Mouse (Mus musculus): Measurements from ENCODE around the gene Ms4a6d. TPM values are rescaled to one million over a fixed set of nuclear protein-coding genes. Genes with fewer than 3 reads are reported as not detected.

The Ms4a6d gene
- polyA plus RNA-seq (2012; rRNA removed): 3.8 and 5.7 TPM in 2 replicates

GRCm38 (mm10) chr19:11604603-11605002 is at the start of gene Ms4a6d:
Gene Ms4a6d, minus strand, starts transcription at chr19:11604849.
- DNase-seq (ENCODE audit: low read depth, low spot score): no peak
- 88% methylated on average over 2 of the region's 2 CpGs for WGBS

- 78% methylated on average over 4 of the region's 4 CpGs for WGBS
- no peak for DNase-seq (ENCODE audit: low read depth, low spot score)
Observed at GRCm38 (mm10) chr19:11649564-11649963, 44.9 kb upstream of the Ms4a6d start.

- 73% methylated on average over 3 of the region's 3 CpGs for WGBS
Observed at GRCm38 (mm10) chr19:11646166-11646565, 41.5 kb upstream of the Ms4a6d start.

GRCm38 (mm10) chr19:11640732-11641131 is 36.1 kb upstream of the Ms4a6d start, which contains the start of gene Ms4a3:
Gene Ms4a3, minus strand, starts transcription at chr19:11640851.
- WGBS: 57% methylated on average over 1 of the region's 1 CpGs
- no peak for DNase-seq (ENCODE audit: low read depth, low spot score)

More at GRCm38 (mm10) chr19:11646166-11646565, 41.5 kb upstream of the Ms4a6d start:
- DNase-seq (ENCODE audit: low read depth, low spot score): no peak

GRCm38 (mm10) chr19:11639038-11639437 is 34.4 kb upstream of the Ms4a6d start:
- WGBS: 62% methylated on average over 4 of the region's 4 CpGs

GRCm38 (mm10) chr19:11635572-11635971 is 30.9 kb upstream of the Ms4a6d start:
- WGBS: 74% methylated on average over 5 of the region's 5 CpGs

More at GRCm38 (mm10) chr19:11639038-11639437, 34.4 kb upstream of the Ms4a6d start:
- no peak for DNase-seq (ENCODE audit: low read depth, low spot score)

GRCm38 (mm10) chr19:11634330-11634729 is 29.7 kb upstream of the Ms4a6d start:
- no peak for DNase-seq (ENCODE audit: low read depth, low spot score)
- WGBS: 25% methylated on average over 2 of the region's 2 CpGs

More at GRCm38 (mm10) chr19:11635572-11635971, 30.9 kb upstream of the Ms4a6d start:
- DNase-seq (ENCODE audit: low read depth, low spot score): no peak

- WGBS: 79% methylated on average over 1 of the region's 1 CpGs
- no peak for DNase-seq (ENCODE audit: low read depth, low spot score)
Observed at GRCm38 (mm10) chr19:11633732-11634131, 29.1 kb upstream of the Ms4a6d start.

- 36% methylated on average over 5 of the region's 5 CpGs for WGBS
- no peak for DNase-seq (ENCODE audit: low read depth, low spot score)
Observed at GRCm38 (mm10) chr19:11625231-11625630, 20.6 kb upstream of the Ms4a6d start.

- no peak for DNase-seq (ENCODE audit: low read depth, low spot score)
Observed at GRCm38 (mm10) chr19:11624800-11625199, 20.2 kb upstream of the Ms4a6d start.

GRCm38 (mm10) chr19:11623551-11623950 is 18.9 kb upstream of the Ms4a6d start, which contains the start of gene Ms4a2:
Gene Ms4a2, minus strand, starts transcription at chr19:11623719.
- DNase-seq (ENCODE audit: low read depth, low spot score): no peak
- WGBS: 90% methylated on average over 2 of the region's 2 CpGs

- DNase-seq (ENCODE audit: low read depth, low spot score): no peak
Observed at GRCm38 (mm10) chr19:11617983-11618382, 13.3 kb upstream of the Ms4a6d start.

- no peak for DNase-seq (ENCODE audit: low read depth, low spot score)
- WGBS: 53% methylated on average over 2 of the region's 2 CpGs
Observed at GRCm38 (mm10) chr19:11614805-11615204, 10.2 kb upstream of the Ms4a6d start.

- 50% methylated on average over 8 of the region's 8 CpGs for WGBS
- DNase-seq (ENCODE audit: low read depth, low spot score): no peak
Observed at GRCm38 (mm10) chr19:11613776-11614443, 9.3 kb upstream of the Ms4a6d start.

- WGBS: 78% methylated on average over 1 of the region's 1 CpGs
- no peak for DNase-seq (ENCODE audit: low read depth, low spot score)
Observed at GRCm38 (mm10) chr19:11613084-11613483, 8.4 kb upstream of the Ms4a6d start.

- WGBS: 44% methylated on average over 2 of the region's 2 CpGs
- DNase-seq (ENCODE audit: low read depth, low spot score): no peak
Observed at GRCm38 (mm10) chr19:11612293-11612692, 7.6 kb upstream of the Ms4a6d start.

GRCm38 (mm10) chr19:11611541-11611945 is 6.9 kb upstream of the Ms4a6d start:
- DNase-seq (ENCODE audit: low read depth, low spot score): peak; percentile 13
- 15% methylated on average over 6 of the region's 6 CpGs for WGBS

- DNase-seq (ENCODE audit: low read depth, low spot score): peak; percentile 22
- 0% methylated on average over 1 of the region's 1 CpGs for WGBS
Observed at GRCm38 (mm10) chr19:11608172-11608571, 3.5 kb upstream of the Ms4a6d start.

- WGBS: 74% methylated on average over 2 of the region's 2 CpGs
Observed at GRCm38 (mm10) chr19:11602026-11602425, 2.6 kb downstream of the Ms4a6d start.

GRCm38 (mm10) chr19:11601349-11601748 is 3.3 kb downstream of the Ms4a6d start:
- no peak for DNase-seq (ENCODE audit: low read depth, low spot score)
- 81% methylated on average over 3 of the region's 3 CpGs for WGBS

More at GRCm38 (mm10) chr19:11602026-11602425, 2.6 kb downstream of the Ms4a6d start:
- no peak for DNase-seq (ENCODE audit: low read depth, low spot score)

GRCm38 (mm10) chr19:11589891-11590449 is 14.7 kb downstream of the Ms4a6d start:
- WGBS: 48% methylated on average over 2 of the region's 2 CpGs
- no peak for DNase-seq (ENCODE audit: low read depth, low spot score)
